Mouse (Mus musculus): ENCODE results near the gene Rab36. TPM values are rescaled to one million over a fixed set of nuclear protein-coding genes. Genes with fewer than 3 reads are reported as not detected.

Rab36 gene
- polyA plus RNA-seq, 1 experiment from 2014 or later = 3.4 TPM

DNA sequence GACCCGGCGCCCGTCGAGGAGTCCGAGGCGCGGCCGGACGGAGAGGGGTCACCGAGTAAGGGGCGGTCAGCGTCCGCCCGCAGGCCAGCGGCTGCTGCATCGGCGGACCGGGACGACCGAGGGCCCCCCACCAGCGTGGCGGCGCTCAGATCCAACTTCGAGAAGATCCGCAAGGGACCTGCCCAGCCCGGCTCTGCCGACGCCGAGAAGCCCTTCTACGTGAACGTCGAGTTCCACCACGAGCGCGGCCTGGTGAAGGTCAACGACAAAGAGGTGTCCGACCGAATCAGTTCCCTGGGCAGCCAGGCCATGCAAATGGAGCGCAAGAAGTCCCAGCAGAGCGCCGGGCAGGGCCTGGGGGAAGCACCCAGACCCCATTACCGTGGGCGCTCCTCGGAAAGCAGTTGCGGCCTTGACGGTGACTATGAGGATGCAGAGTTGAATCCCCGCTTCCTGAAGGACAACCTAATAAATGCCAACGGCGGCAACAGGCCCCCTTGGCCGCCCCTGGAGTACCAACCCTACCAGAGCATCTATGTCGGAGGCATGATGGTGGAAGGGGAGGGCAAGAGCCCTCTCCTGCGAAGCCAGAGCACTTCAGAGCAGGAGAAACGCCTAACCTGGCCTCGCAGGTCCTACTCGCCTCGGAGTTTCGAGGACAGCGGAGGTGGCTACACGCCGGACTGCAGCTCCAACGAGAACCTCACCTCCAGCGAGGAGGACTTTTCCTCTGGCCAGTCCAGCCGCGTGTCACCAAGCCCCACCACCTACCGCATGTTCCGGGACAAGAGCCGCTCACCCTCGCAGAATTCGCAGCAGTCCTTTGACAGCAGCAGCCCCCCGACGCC is 24.7 kb downstream of the Rab36 start:
- Histone ChIP-seq H3K4me1 (peaks cover 76% of the 10 kb centered on the region), H3K27ac (no peak overlapping the region), H3K4me3 (peak overlapping the region; percentile 72), H3K9me3 (replicated peaks) (no peaks in the 10 kb centered on the region), H3K9ac (peak overlapping the region; percentile 71), H3K27me3 (replicated peaks) (peaks cover 51% of the 10 kb centered on the region), H3K36me3 (peaks cover 5% of the 10 kb centered on the region; the same call in 1 of the 2 replicates), H3K4me2 (peak overlapping the region; percentile 88)
- WGBS (ENCODE audit: insufficient replicate concordance) = 4% methylated on average over 71 of the region's 71 CpGs
- no peak for ATAC-seq

DNA sequence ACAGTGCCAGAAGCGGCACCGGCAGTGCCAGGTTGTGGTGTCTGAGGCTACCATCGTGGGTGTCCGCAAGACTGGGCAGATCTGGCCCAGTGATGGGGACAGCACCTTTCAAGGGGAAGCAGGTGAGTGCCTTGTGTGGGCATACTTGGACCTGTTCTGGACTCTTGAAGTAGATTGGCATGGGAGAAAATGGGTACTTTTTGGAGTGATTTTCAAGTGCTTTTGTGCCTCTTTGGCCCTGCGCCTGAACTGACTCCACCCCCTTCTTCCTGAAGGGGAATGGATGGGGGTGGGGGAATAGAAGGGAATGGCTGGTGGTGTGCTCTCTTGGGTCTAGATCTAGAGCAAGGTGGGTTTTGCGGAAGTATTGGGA is 25.3 kb downstream of the Rab36 start:
- peaks cover 5% of the 10 kb centered on the region; the same call in 1 of the 2 replicates for H3K36me3 ChIP-seq
- H3K27me3 ChIP-seq (replicated peaks) = peaks cover 51% of the 10 kb centered on the region
- peaks cover 70% of the 10 kb centered on the region for H3K4me1 ChIP-seq
- no peak for ATAC-seq
- H3K4me3 ChIP-seq = peak overlapping the region; percentile 72
- H3K9me3 ChIP-seq (replicated peaks) = no peaks in the 10 kb centered on the region
- H3K4me2 ChIP-seq = peak overlapping the region; percentile 88
- no peak overlapping the region for H3K27ac ChIP-seq
- H3K9ac ChIP-seq = peak overlapping the region; percentile 71
- 11% methylated on average over 6 of the region's 6 CpGs for WGBS (ENCODE audit: insufficient replicate concordance)

DNA sequence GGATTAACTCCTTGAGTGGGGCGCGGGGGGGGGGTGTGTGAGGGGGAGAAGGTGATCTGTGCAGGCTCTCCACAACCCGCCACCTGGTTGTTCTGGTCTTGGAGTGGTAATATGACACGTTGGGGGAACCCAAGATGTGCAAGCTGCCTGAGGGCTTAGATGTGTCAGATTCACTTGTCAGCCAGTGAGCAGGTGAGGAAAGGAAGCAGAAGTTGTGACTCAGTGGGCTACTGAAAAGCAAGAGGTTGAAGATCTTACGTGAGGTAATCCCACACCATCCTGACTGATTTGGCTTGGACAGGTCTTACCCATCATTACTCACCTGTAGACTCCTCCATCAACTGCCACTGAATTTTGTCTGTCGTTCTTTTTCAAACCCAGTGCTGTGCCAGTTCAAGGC is 25.8 kb downstream of the Rab36 start:
- peaks cover 51% of the 10 kb centered on the region for H3K27me3 ChIP-seq (replicated peaks)
- H3K4me2 ChIP-seq = peak overlapping the region; percentile 88
- H3K4me3 ChIP-seq = peak overlapping the region; percentile 72
- peaks cover 5% of the 10 kb centered on the region; the same call in 1 of the 2 replicates for H3K36me3 ChIP-seq
- no peak overlapping the region for H3K9ac ChIP-seq
- H3K9me3 ChIP-seq (replicated peaks) = no peaks in the 10 kb centered on the region
- WGBS (ENCODE audit: insufficient replicate concordance) = 28% methylated on average over 6 of the region's 6 CpGs
- ATAC-seq = no peak
- H3K4me1 ChIP-seq = peaks cover 69% of the 10 kb centered on the region
- H3K27ac ChIP-seq = no peak overlapping the region

DNA sequence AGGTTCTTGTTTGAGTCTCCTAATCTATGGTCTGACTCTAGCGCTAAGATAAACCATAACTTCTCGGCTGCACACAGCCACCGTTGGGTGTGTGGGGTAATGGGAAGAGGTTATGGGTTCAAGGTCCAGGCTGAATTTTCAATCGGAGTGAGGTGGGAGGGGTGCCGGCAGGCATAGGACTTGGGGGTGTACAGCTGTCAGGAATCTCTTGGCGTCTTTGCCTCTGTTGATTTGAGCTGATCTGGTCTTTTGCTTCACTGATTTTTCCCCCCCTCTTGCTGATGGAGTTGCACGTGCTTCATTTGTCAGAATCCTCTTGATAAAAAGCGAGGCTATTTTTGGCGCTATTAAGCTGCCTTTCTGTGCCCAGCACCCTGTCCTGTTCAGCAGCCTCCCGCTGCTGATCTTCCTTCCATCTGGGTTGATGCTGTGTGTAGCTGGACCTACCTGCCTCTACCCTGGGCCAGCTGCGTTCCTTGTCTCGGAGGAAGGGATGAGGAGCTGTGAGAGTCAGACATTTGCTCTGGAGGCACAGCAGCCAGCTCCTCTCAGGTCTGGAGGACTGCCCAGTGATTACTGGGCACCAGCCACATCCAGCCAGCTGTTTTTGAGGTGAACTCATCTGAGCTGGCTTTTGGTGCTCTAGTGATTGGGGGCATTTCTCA is 26.6 kb downstream of the Rab36 start:
- no peak overlapping the region for H3K9ac ChIP-seq
- H3K4me1 ChIP-seq = peaks cover 75% of the 10 kb centered on the region
- H3K27ac ChIP-seq = no peak overlapping the region
- 51% methylated on average over 12 of the region's 12 CpGs for WGBS (ENCODE audit: insufficient replicate concordance)
- peaks cover 5% of the 10 kb centered on the region; the same call in 1 of the 2 replicates for H3K36me3 ChIP-seq
- ATAC-seq = no peak
- H3K4me3 ChIP-seq = peak overlapping the region; percentile 72; the same call in 1 of the 2 replicates
- H3K4me2 ChIP-seq = peak overlapping the region; percentile 88
- no peaks in the 10 kb centered on the region for H3K9me3 ChIP-seq (replicated peaks)
- H3K27me3 ChIP-seq (replicated peaks) = peaks cover 51% of the 10 kb centered on the region

DNA sequence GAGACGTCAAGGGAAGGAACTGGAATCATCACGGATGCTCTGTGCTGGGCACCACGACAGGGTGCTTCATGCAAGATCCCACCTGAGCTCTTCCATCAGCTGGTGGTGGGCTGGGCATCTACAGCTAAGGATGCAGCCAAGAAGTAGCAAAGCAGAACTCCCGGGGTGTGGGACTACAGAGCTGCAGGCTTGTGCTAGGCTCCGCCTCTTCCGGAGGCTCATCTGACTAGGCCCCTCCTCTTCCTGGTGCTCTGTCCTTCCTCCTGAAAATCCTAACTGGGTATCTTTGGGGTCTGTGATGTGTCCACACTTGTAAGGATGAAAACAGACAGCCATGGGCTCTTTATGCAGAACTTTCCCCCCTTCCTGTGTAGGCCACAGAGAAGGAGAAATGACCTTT is 28.8 kb downstream of the Rab36 start:
- ATAC-seq = no peak
- Histone ChIP-seq H3K9me3 (replicated peaks) (no peaks in the 10 kb centered on the region), H3K36me3 (peaks cover 5% of the 10 kb centered on the region; the same call in 1 of the 2 replicates), H3K4me3 (no peak overlapping the region), H3K27ac (no peak overlapping the region), H3K27me3 (replicated peaks) (peaks cover 33% of the 10 kb centered on the region), H3K4me1 (peaks cover 75% of the 10 kb centered on the region), H3K4me2 (no peak overlapping the region), H3K9ac (no peak overlapping the region)
- 61% methylated on average over 6 of the region's 6 CpGs for WGBS (ENCODE audit: insufficient replicate concordance)

DNA sequence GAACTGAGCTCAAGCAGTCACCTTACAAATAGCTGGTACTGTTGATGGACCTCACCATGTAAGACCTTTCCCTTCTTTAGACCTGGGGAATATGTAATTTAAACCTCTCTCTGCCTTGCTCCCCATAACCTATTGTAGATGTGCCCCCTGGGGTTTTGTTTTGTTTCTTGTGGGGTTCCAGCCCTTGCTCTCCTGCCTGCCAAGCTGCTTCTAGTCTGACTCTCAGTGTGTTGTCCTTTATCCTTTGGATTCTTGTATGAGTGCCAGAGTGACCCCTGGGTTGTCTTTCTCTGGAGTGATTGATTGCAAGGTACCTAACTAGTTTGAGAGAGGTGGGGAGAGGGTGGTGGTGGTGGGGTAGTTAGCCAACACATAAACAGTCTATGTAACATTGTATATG is 30.6 kb downstream of the Rab36 start:
- H3K27me3 ChIP-seq (replicated peaks) = peaks cover 16% of the 10 kb centered on the region
- no peak overlapping the region for H3K27ac ChIP-seq
- ATAC-seq = no peak
- no peak overlapping the region for H3K4me2 ChIP-seq
- H3K36me3 ChIP-seq = peaks cover 5% of the 10 kb centered on the region; the same call in 1 of the 2 replicates
- no peak overlapping the region for H3K4me3 ChIP-seq
- no peak overlapping the region for H3K9ac ChIP-seq
- H3K4me1 ChIP-seq = peaks cover 65% of the 10 kb centered on the region
- no peaks in the 10 kb centered on the region for H3K9me3 ChIP-seq (replicated peaks)

DNA sequence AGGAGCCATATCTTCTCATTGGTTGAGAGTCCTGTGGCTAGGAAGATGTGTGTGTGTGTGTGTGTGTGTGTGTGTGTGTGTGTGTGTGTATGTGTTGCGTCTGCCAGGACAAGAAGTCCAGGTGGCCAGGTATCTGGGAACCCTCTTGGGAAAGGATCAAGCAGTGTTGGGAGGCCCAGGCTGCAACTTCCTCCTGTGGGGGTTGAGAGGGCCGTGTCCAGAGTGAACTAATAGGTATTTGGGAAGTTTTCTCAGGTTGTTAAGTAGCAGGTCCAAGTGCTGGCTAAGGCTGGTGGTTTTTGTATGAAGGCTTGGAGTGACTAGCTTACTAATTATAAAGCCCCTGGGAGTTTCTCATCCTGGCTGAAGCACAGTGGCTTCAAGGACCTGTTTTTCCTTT is 31.2 kb downstream of the Rab36 start:
- Histone ChIP-seq H3K4me1 (peaks cover 59% of the 10 kb centered on the region), H3K9ac (no peak overlapping the region), H3K4me2 (no peak overlapping the region), H3K36me3 (peaks cover 5% of the 10 kb centered on the region; the same call in 1 of the 2 replicates), H3K4me3 (no peak overlapping the region), H3K27ac (no peak overlapping the region), H3K27me3 (replicated peaks) (peaks cover 9% of the 10 kb centered on the region), H3K9me3 (replicated peaks) (no peaks in the 10 kb centered on the region)
- ATAC-seq = no peak
- WGBS (ENCODE audit: insufficient replicate concordance) = 54% methylated on average over 2 of the region's 2 CpGs

DNA sequence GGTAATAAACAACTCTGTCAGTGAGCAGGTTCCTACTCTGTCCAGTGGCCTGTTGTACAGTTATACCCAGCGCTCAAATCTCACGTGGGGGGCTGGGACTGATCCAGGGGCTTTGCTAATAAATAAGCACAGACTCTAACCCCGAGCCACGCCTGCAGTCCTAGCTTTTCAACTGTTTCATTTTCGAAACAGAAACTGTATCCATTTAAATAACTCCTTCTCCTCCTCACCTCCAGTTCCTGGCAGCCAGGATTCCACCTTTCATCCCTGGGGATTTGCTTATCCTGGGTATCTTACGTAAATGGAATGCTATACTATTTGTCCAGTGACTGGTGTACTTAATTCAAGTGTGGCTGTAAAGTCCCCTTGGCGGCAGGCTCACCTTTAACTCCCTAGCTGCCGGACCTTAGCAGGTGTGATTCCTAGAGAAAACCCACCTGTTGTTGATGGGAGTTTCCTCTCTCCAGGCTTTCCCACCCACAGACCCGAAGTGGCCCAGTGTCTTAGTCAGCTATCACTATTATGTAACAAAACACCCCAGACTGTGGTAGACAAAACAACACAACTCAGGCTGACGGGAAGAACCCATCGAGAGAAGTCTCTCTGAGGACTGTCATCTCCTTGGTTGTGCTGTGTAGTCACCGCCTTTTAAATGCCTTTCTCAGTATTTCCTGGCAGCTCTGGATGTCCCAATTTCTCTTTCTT is 31.9 kb downstream of the Rab36 start:
- H3K4me1 ChIP-seq = peaks cover 52% of the 10 kb centered on the region
- 50% methylated on average over 12 of the region's 12 CpGs for WGBS (ENCODE audit: insufficient replicate concordance)
- H3K27ac ChIP-seq = no peak overlapping the region
- H3K9ac ChIP-seq = no peak overlapping the region
- H3K9me3 ChIP-seq (replicated peaks) = no peaks in the 10 kb centered on the region
- no peak for ATAC-seq
- H3K36me3 ChIP-seq = peaks cover 5% of the 10 kb centered on the region; the same call in 1 of the 2 replicates
- no peak overlapping the region for H3K4me2 ChIP-seq
- peaks cover 2% of the 10 kb centered on the region for H3K27me3 ChIP-seq (replicated peaks)
- H3K4me3 ChIP-seq = no peak overlapping the region

DNA sequence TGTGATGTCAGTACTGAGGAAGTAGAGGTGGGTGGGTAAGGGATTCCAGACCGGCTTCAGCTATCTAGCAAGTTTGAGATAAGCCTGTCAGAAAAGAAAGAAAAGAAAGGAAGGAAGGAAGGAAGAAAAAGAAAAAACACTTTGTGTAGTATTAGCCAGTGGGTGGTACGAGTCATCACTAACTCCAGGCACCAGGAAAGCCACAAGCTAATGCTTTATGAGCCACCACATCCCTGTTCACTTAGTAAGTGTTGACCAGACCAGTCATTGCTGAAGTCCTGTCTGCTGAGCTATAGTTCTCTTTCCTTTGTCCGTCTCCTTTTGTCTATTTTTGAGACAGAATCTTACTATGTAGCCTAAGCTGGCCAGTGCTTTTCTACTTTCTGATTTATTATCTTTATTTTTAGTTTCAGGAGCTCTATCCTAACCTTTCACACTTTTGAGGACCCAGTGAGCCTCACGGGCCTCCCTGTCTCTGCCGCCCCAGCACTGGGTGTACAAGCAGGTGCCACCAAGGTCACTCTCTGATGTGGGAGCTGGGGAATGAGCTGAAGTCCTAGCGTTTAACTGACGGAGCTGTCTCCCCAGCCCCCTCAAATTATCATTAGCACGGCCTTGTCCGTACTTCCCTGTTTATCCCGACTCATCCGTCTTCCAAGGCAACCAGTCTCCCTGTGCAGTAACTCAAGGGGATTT is 33.6 kb downstream of the Rab36 start:
- Histone ChIP-seq H3K27ac (0 out of 2 replicates have a peak overlapping the region, but pooled peaks have one; percentile 1), H3K4me3 (no peak overlapping the region), H3K4me1 (peaks cover 41% of the 10 kb centered on the region), H3K9ac (no peak overlapping the region), H3K36me3 (no peaks in the 10 kb centered on the region), H3K9me3 (replicated peaks) (no peaks in the 10 kb centered on the region), H3K27me3 (replicated peaks) (no peaks in the 10 kb centered on the region), H3K4me2 (no peak overlapping the region)
- no peak for ATAC-seq
- WGBS (ENCODE audit: insufficient replicate concordance) = 41% methylated on average over 11 of the region's 11 CpGs

DNA sequence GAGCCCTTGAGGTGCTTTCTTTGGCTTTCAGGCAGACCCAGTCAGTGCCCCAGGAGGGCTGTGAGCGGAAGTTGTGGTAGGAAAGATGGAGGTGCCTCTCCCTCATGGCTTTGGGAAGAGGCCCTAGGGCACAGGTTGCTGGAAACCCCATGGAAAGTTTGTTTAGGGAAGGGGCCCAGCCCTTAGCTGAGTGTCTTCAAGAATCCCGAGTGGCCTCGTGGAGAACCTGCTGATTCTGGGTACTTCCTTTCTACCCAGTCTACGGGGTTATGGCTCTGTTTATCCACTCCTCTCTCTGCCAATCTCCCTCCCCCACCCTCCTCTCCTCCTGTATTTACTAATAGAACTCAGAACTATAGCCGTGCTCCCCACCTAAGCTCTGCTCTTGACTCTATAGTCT is 38.8 kb downstream of the Rab36 start:
- Histone ChIP-seq H3K27me3 (replicated peaks) (no peaks in the 10 kb centered on the region), H3K9ac (no peak overlapping the region), H3K27ac (no peak overlapping the region), H3K4me1 (peaks cover 38% of the 10 kb centered on the region), H3K4me2 (no peak overlapping the region), H3K4me3 (no peak overlapping the region), H3K36me3 (no peaks in the 10 kb centered on the region), H3K9me3 (replicated peaks) (no peaks in the 10 kb centered on the region)
- 52% methylated on average over 5 of the region's 5 CpGs for WGBS (ENCODE audit: insufficient replicate concordance)
- no peak for ATAC-seq
